Mouse (Mus musculus): Measurements from ENCODE around the gene Gfral.

The Gfral gene

DNA sequence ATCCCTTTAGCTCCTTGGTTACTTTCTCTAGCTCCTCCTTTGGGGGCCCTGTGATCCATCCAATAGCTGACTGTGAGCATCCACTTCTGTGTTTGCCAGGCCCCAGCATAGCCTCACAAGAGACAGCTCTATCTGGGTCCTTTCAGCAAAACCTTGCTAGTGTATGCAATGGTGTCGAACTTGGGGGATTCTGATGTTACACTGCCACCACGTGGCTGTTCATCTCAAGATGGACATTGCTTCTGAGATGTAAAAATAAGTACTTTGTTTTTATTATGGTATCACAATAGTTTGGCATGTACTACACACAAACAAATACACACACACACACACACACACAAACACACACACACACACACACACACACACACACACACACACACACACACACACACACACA, 90.6 kb downstream of the Gfral start:
- peak in 1 of 2 experiments; percentile 2 for DNase-seq (ENCODE audit: low spot score in 2 of 2)
